Mouse (Mus musculus) heart, embryonic 11.5 days (tissue): Measurements from ENCODE around the gene Cipc. TPM values are rescaled to one million over a fixed set of nuclear protein-coding genes. Genes with fewer than 3 reads are reported as not detected.

ENCODE experiments used
- polyA plus RNA-seq: library from polyadenylated mRNA; unstranded; fragments of >200 nt; fragmentation: Nextera tagmentation; extraction: Ambion mirVana; gene quantifications from 2 replicates; pipeline ENCODE4 v1.2.1, GENCODE M21; 2014

Cipc gene
- polyA plus RNA-seq, 1 experiment from 2014 or later: 26.7 TPM

Other genes with a start within 250 kb of the Cipc start
- 7.9 and 10.6 TPM in 2 replicates for gene Angel1, start 220.6 kb upstream of the Cipc start, polyA plus RNA-seq
- gene Lrrc74a, start 212.7 kb upstream of the Cipc start, polyA plus RNA-seq: not detected in 2 replicates
- gene Irf2bpl, start 62.2 kb upstream of the Cipc start, polyA plus RNA-seq: 18.9 and 26.9 TPM in 2 replicates
- gene Zdhhc22, start 43.4 kb downstream of the Cipc start, polyA plus RNA-seq: 0.20 TPM in 1 of 2 replicates, not detected in the other
- gene Tmem63c, start 74.3 kb downstream of the Cipc start, polyA plus RNA-seq: not detected in 2 replicates
- gene Ngb, start 155.5 kb downstream of the Cipc start, polyA plus RNA-seq: 0.16 TPM in 1 of 2 replicates, not detected in the other
- 49.0 and 52.7 TPM in 2 replicates for gene Gstz1, start 200.1 kb downstream of the Cipc start, polyA plus RNA-seq
- 14.5 and 15.2 TPM in 2 replicates for gene Pomt2, start 200.9 kb downstream of the Cipc start, polyA plus RNA-seq